Mouse (Mus musculus) midbrain, postnatal 0 days (tissue): Measurements from ENCODE around the gene Ubl5. TPM values are rescaled to one million over a fixed set of nuclear protein-coding genes. Genes with fewer than 3 reads are reported as not detected.
"Not testable (repeated sequence)": the region's sequence is repeated elsewhere in the genome, so short reads cannot be mapped to it uniquely, and the experiment has no call there.

ENCODE experiments used
- ATAC-seq: fragments of 200-750 bp; cut with Nextera tagmentation; 2 replicates; pipeline ENCODE4 v1.8.0; 2017; ENCODE audit warnings: moderate number of reproducible peaks, mild to moderate bottlenecking, moderate TSS enrichment, moderate library complexity; ENCODE audit not compliant: low FRiP score
- DNase-seq: peaks from one replicate; pipeline ENCODE4 v3.0.0-alpha.2; 2015; ENCODE audit warnings: low spot score
- H3K27ac ChIP-seq: fragments of 300-500 bp; sonication (generic); 2 replicates; pipeline ENCODE4 v1.5.1; 2014; ENCODE audit warnings: low read depth, mild to moderate bottlenecking, low read length, mixed read lengths
- H3K27me3 ChIP-seq: fragments of 300-500 bp; sonication (generic); 2 replicates; pipeline ENCODE4 v1.6.1; 2014; ENCODE audit warnings: low read length, control low read depth, mixed read lengths; ENCODE audit not compliant: insufficient read depth
- H3K36me3 ChIP-seq: fragments of 300-500 bp; sonication (generic); 2 replicates; pipeline ENCODE4 v1.6.1; 2014; ENCODE audit warnings: low read length, control low read depth, mixed read lengths; ENCODE audit not compliant: insufficient read depth
- H3K4me1 ChIP-seq: fragments of 300-500 bp; sonication (generic); 2 replicates; pipeline ENCODE4 v1.6.1; 2014; ENCODE audit warnings: mild to moderate bottlenecking, control low read depth, antibody characterized with exemption, low read length, mixed read lengths; ENCODE audit not compliant: insufficient read depth
- H3K4me2 ChIP-seq: fragments of 300-500 bp; sonication (generic); 2 replicates; pipeline ENCODE4 v1.6.1; 2014; ENCODE audit warnings: low read depth, mild to moderate bottlenecking, low read length, mixed read lengths; ENCODE audit not compliant: poor library complexity, severe bottlenecking
- H3K4me3 ChIP-seq: fragments of 300-500 bp; sonication (generic); 2 replicates; pipeline ENCODE4 v1.5.1; 2014; ENCODE audit warnings: low read depth, mild to moderate bottlenecking, low read length, moderate library complexity
- H3K9ac ChIP-seq: fragments of 300-500 bp; sonication (generic); replicated peaks from 2 replicates; pipeline ENCODE4 v1.6.1; 2014; ENCODE audit warnings: mild to moderate bottlenecking, low read length, moderate library complexity, mixed read lengths; ENCODE audit not compliant: poor library complexity, severe bottlenecking
- H3K9me3 ChIP-seq: fragments of 300-500 bp; sonication (generic); 2 replicates; pipeline ENCODE4 v1.6.1; 2016; ENCODE audit warnings: low read length, control low read depth
- CTCF ChIP-seq: IDR thresholded peaks from 2 replicates; pipeline ENCODE4 v1.5.1; 2016; ENCODE audit warnings: antibody characterized with exemption, mild to moderate bottlenecking
- WGBS: fragments of 180-500 bp; shearing (Covaris S2); extraction: QIAGEN DNeasy Blood & Tissue Kit; methylation state at CpG from one replicate; pipeline ENCODE4 v1.1.7; 2014; 5-methylcytosine and 5-hydroxymethylcytosine counted together
- polyA plus RNA-seq: library from polyadenylated mRNA; unstranded; fragments of >200 nt; fragmentation: Nextera tagmentation; extraction: Ambion mirVana; gene quantifications from 2 replicates; pipeline ENCODE4 v1.2.1, GENCODE M21; 2015
- total RNA-seq: library from RNA; depleted of rRNA; stranded (reverse); fragments of >200 nt; gene quantifications from 2 replicates; pipeline ENCODE4 v1.2.3, GENCODE M21; 2014

Ubl5 gene
- total and polyA plus RNA-seq, 2 experiments from 2014 or later, result 253 to 531 TPM

GRCm38 (mm10) chr9:20685081-20685861 is 42.6 kb downstream of the Ubl5 start:
- Histone ChIP-seq H3K36me3 (no peaks in the 10 kb centered on the region), H3K9ac (no peak overlapping the region), H3K4me3 (no peak overlapping the region), H3K4me1 (no peaks in the 10 kb centered on the region), H3K27ac (no peak overlapping the region), H3K27me3 (no peaks in the 10 kb centered on the region), H3K9me3 (no peaks in the 10 kb centered on the region), H3K4me2 (no peak overlapping the region)
- WGBS, result 62% methylated on average over 16 of the region's 17 CpGs
- no peak for ATAC-seq
- DNase-seq, result no peak
- no peak for TF ChIP-seq CTCF

- no peak overlapping the region for H3K4me2 ChIP-seq
- ATAC-seq (0 out of 2 replicates have a peak, but pooled peaks have one; percentile 6), DNase-seq (no peak)
- H3K4me3 ChIP-seq, result no peak overlapping the region
- no peaks in the 10 kb centered on the region for H3K27me3 ChIP-seq
- no peak for TF ChIP-seq CTCF
- WGBS, result no CpG with 5 or more reads among the region's 1 CpGs
- no peaks in the 10 kb centered on the region for H3K9me3 ChIP-seq
- no peak overlapping the region for H3K9ac ChIP-seq
- H3K27ac ChIP-seq, result no peak overlapping the region
- H3K4me1 ChIP-seq, result no peaks in the 10 kb centered on the region
- H3K36me3 ChIP-seq, result no peaks in the 10 kb centered on the region
Observed at GRCm38 (mm10) chr9:20689403-20689802, 46.7 kb downstream of the Ubl5 start.

- Histone ChIP-seq H3K4me2 (no peak overlapping the region), H3K27me3 (no peaks in the 10 kb centered on the region), H3K9ac (no peak overlapping the region; the same call in 1 of the 2 replicates), H3K4me3 (no peak overlapping the region), H3K9me3 (no peaks in the 10 kb centered on the region), H3K27ac (no peak overlapping the region), H3K4me1 (no peaks in the 10 kb centered on the region; the same call in 1 of the 2 replicates), H3K36me3 (no peaks in the 10 kb centered on the region)
- DNase-seq (peak; percentile 24), ATAC-seq (peak; percentile 22; the same call in 1 of the 2 replicates)
- no peak for TF ChIP-seq CTCF
- 7% methylated on average over 4 of the region's 4 CpGs for whole genome bisulfite sequencing
Observed at GRCm38 (mm10) chr9:20689913-20690312, 47.2 kb downstream of the Ubl5 start.

- not testable (repeated sequence) for H3K27ac ChIP-seq, H3K27me3 ChIP-seq, H3K9me3 ChIP-seq, DNase-seq, H3K4me3 ChIP-seq, ATAC-seq, H3K4me1 ChIP-seq, H3K36me3 ChIP-seq, H3K4me2 ChIP-seq, H3K9ac ChIP-seq
- WGBS, result 83% methylated on average over 2 of the region's 2 CpGs
Observed at GRCm38 (mm10) chr9:20690449-20690848, 47.8 kb downstream of the Ubl5 start.

- 87% methylated on average over 3 of the region's 3 CpGs for WGBS
- no peaks in the 10 kb centered on the region for H3K36me3 ChIP-seq
- H3K27ac ChIP-seq, result no peak overlapping the region
- ATAC-seq (no peak), DNase-seq (no peak)
- H3K4me1 ChIP-seq, result no peaks in the 10 kb centered on the region; the same call in 1 of the 2 replicates
- no peaks in the 10 kb centered on the region for H3K9me3 ChIP-seq
- H3K9ac ChIP-seq, result no peak overlapping the region
- TF ChIP-seq CTCF, result no peak
- H3K27me3 ChIP-seq, result no peaks in the 10 kb centered on the region
- no peak overlapping the region for H3K4me3 ChIP-seq
- H3K4me2 ChIP-seq, result no peak overlapping the region
Observed at GRCm38 (mm10) chr9:20692863-20693262, 50.2 kb downstream of the Ubl5 start.

GRCm38 (mm10) chr9:20694721-20695235 is 52.1 kb downstream of the Ubl5 start:
- Histone ChIP-seq H3K36me3 (no peaks in the 10 kb centered on the region), H3K4me2 (peak overlapping the region; percentile 37), H3K27me3 (no peaks in the 10 kb centered on the region), H3K9me3 (no peaks in the 10 kb centered on the region), H3K9ac (peak overlapping the region; percentile 8; the same call in 1 of the 2 replicates), H3K4me3 (no peak overlapping the region), H3K27ac (no peak overlapping the region), H3K4me1 (no peaks in the 10 kb centered on the region; the same call in 1 of the 2 replicates)
- TF ChIP-seq CTCF, result no peak
- DNase-seq (no peak), ATAC-seq (no peak)
- WGBS, result 9% methylated on average over 25 of the region's 25 CpGs
